Mouse (Mus musculus): ENCODE results near the gene Htatip2.

DNA sequence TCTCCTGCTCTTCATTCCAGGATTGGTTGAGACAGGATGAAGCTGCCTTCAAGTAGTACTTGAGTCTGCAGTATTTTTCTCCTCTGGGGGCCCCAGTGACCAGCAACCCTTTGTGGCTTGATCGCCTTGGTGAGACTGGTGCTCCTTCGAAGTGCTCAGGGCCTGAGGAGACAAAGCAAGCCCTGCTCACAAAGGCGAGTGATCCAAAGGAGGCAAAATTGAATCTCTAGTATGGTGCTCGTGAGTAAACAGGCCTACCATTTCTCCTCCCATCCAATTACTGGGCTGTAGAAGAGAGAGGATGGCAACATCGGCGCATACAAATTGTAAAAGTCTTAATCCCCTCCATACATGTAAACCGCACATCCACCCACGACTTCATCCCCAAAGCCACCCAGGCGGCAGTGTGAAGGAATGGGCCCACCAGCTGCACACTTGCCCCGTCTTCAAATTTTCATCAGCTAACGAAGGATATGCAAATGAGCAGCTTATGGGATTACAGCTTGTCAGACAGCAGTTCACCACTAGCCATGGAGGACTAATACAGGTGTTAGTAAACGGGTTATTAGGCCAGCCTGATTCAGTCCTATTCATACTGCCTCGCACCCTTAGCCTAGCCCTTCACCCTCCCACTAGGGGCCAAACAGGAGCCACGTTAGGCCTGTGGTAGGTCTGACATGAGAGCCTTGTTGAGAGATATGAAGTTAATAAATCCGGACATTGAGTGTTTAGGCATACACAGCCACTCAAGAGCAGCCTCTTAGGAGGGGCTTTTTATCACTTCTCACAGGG is 40.8 kb upstream of the Htatip2 start:
- no peak for TF ChIP-seq POLR2A (IDR thresholded peaks at IDR 0.05; ENCODE audit: insufficient read length, low read depth)
- no peak for TF ChIP-seq MYOD1 (IDR thresholded peaks at IDR 0.05; ENCODE audit: control insufficient read depth in 1 of 3, insufficient read length in 2 of 3, low read depth in 2 of 3)

Data from myocyte (in vitro differentiated cells).